In the genomic region with DNA sequence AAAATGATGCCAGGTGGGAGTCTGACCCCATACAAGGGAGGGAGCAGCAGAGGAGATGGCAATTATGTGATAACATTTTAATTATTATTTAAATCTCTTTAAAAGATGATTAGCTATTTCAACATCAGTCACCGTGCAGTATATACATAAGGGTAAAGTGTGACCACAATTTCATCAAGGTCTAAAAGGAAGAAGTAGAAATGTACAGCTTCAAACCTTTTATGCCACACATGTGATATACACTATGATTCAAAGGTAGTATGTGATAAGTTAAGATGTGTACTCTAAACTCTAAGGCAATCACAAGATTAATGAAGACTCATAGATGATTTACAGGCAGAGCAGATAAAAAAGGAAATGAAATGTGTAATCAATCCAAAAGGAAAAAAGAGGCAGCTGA, we compare ENCODE assay signal across 19 mouse cellular contexts. TPM values are rescaled to one million over a fixed set of nuclear protein-coding genes. Genes with fewer than 3 reads are reported as not detected.
"Had no signal": no experiment of that assay in that cellular context is flagged by ENCODE, and none has a peak within 500 bp of the region (broad histone marks: within the 10 kb centered on the region; RNA-seq: fewer than 3 reads in every experiment).

No protein-coding gene starts in this region.

- ATAC-seq: midbrain, embryonic 15.5 days had no signal

- H3K27me3 ChIP-seq: midbrain, embryonic 12.5 days; midbrain, embryonic 15.5 days; neural tube, embryonic 12.5 days; stomach, embryonic 15.5 days had no signal

- H3K36me3 ChIP-seq: midbrain, embryonic 10.5 days; midbrain, embryonic 12.5 days; midbrain, embryonic 15.5 days; neural tube, embryonic 12.5 days; stomach, embryonic 15.5 days had no signal

- H3K9me3 ChIP-seq: midbrain, embryonic 10.5 days; midbrain, embryonic 12.5 days; midbrain, embryonic 15.5 days; neural tube, embryonic 12.5 days; stomach, embryonic 15.5 days had no signal

- H3K4me3 ChIP-seq: midbrain, embryonic 10.5 days; midbrain, embryonic 12.5 days; midbrain, embryonic 15.5 days; neural tube, embryonic 12.5 days; stomach, embryonic 15.5 days had no signal

- H3K27ac ChIP-seq: liver, embryonic 14.5 days; midbrain, embryonic 10.5 days; midbrain, embryonic 12.5 days; midbrain, embryonic 15.5 days; neural tube, embryonic 12.5 days; stomach, embryonic 15.5 days; stomach, postnatal 0 days had no signal

- H3K4me2 ChIP-seq: lung, embryonic 14.5 days; midbrain, embryonic 12.5 days; midbrain, embryonic 15.5 days; neural tube, embryonic 12.5 days; stomach, embryonic 15.5 days had no signal

- DNase-seq: lung, embryonic 14.5 days; lung, postnatal 10 days; lung, postnatal 4 days; retina, postnatal 1 day; right cerebral cortex, adult 18-20 months; right cerebral cortex, postnatal 25 days; right cerebral cortex, postnatal 4 days; thymus, adult 2 months; thymus, postnatal 25 days; thymus, postnatal 4 days had no signal

- H3K4me1 ChIP-seq: midbrain, embryonic 10.5 days; midbrain, embryonic 12.5 days; midbrain, embryonic 15.5 days; neural tube, embryonic 12.5 days; stomach, embryonic 15.5 days had no signal

- H3K9ac ChIP-seq: liver, embryonic 14.5 days; lung, embryonic 14.5 days; midbrain, embryonic 12.5 days; midbrain, embryonic 15.5 days; neural tube, embryonic 12.5 days; stomach, embryonic 15.5 days had no signal

RNA-seq across cellular contexts. Expression of gene Fabp1, which starts 19.0 kb away (rescaled TPM):
- polyA plus RNA-seq: lung, embryonic 14.5 days; midbrain, embryonic 10.5 days; midbrain, embryonic 12.5 days; midbrain, postnatal 0 days; neural tube, embryonic 12.5 days; neural tube, embryonic 14.5 days had no signal
